Mouse (Mus musculus) hindlimb bud, embryonic 11.5 days (tissue): ENCODE results near the gene Fgfr1op2.
A peak's percentile ranks its signal among the peaks of the same experiment; 100 is the strongest.

Experiments
- DNase-seq: peaks from one replicate; pipeline ENCODE4 v3.0.0-alpha.2; 2012; ENCODE audit warnings: low read depth, low spot score; ENCODE audit errors: extremely low spot score

Fgfr1op2 gene

DNA sequence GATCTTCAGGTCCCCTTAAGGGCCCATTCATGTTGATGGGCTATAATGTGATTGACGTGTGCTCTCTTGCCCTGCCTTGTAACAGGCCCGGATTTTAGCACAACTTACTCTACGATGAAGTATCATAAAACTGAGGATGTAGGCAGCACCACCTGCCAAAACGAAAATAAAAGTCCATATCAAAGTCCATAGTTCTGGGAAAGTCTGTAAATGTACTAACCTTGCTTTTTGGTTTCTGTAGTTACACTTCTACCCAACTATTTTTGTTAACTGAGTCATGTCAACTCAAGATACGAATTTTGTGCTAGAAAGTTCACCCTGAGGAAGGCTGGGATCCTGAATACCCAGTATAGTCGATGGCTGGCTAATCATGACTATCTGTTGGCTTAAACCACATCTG is 64.0 kb downstream of the Fgfr1op2 start:
- DNase-seq = no peak

DNA sequence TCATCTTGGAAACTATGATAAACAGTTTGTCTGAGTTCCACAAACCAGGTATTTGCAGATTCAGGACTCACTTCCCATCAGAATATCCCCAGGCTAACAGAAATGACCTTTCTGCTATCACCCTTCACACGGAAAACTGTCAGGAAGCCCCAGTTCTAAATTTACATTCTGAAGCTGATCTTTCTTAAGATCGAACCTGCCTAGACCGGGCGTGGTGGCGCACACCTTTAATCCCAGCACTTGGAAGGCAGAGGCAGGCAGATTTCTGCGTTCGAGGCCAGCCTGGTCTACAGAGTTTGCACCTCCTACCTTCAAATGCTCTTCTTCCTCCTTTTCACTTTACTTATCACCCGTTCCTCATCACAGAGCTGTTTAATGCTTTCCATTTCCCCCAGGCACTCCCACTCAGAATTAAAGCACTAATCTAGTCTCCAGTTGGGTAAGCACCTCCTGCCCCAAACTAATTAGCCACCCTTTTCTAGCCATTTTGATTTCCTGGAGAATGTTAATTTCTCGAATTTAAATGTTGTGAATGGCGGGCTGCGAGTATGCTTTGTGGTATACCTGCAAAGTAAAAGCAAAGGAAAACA is 64.7 kb downstream of the Fgfr1op2 start:
- DNase-seq = no peak

DNA sequence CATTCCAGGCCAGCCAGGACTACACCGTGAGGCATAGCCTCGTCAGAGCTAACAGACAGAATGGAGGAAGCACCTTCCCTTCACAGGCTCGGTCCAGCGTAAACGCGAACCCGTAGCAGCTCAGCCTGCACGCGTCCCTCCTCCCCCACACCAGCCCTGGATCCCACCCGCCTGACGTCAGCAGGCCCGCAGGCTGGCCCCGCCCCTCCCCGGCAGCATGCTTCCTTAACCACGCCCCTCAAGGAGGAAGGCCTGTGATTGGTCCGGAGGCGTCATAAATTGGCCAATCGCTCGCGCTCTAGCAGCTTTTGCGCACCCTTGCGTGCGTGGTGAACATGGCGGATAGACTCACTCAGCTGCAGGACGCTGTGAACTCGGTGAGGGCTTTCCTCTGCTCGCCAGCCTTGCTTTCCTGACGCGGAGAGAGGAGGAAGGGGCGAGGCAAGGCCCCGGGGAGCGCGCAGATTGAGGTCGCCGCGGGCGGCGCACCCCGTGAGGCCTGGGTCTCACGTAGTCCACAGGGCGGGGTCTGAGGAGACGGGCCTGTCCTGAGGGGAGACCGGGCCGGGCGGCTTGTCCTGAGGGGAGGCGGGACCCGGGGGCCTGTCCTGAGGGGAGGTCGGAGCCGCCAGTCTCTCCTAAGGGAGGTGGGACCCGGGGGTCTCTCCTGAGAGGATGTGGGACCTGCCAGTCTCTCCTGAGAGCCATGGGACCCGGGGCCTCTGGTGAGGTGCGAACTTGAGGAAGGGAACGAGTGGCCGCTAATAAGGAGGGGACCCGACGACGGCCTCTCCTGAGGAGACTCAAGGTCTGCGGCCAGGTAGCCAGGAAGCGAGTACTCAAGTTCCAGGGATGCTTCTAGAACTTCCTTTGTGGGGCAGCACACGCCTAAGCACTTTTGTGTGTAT is 65.5 kb downstream of the Fgfr1op2 start, which contains the start of the genes Med21 and Tm7sf3:
Med21 (plus strand) TSS at position 272 of the 908 bp plus-strand sequence.
Tm7sf3 (minus strand) TSS at position 549 of the 908 bp plus-strand sequence.
- DNase-seq = peak; percentile 91

DNA sequence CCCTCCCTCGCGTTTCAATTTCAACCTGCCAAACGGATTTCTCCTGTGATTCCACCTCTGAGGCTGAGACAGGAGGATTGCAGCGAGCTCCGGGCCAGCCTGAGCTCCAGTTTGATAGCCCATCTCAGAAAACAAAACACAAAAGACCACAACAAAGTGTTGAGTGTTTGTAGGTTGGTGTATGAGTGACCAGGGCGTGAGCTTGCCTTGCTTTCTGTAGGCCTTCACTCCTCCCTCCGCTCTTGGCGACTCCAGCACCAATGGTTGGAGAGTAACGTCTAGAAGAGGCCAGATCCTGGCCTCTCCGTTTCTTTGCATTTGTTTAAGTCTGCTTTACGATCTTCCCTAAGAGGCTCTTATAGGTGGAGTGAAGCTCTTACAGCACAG is 66.2 kb downstream of the Fgfr1op2 start:
- DNase-seq = no peak
